Mouse (Mus musculus) MEL (cell line): ENCODE data around the gene Sh3rf1. TPM values are rescaled to one million over a fixed set of nuclear protein-coding genes. Genes with fewer than 3 reads are reported as not detected.

ENCODE experiments used
- DNase-seq: peaks from one replicate; pipeline ENCODE4 v3.0.0; 2011; ENCODE audit warnings: low read depth, low spot score
- H3K27ac ChIP-seq: 2 replicates; pipeline ENCODE4 v1.5.1; 2012; ENCODE audit warnings: low read depth, mild to moderate bottlenecking, control low read depth, low read length, moderate library complexity; ENCODE audit not compliant: control insufficient read depth
- H3K27me3 ChIP-seq, 2 experiments: fragments of 150-350 bp in 1 of 2; sonication (generic) in 1 of 2; 2 replicates each; pipeline ENCODE4 v1.6.1; 2012; ENCODE audit warnings: low read length in 2 of 2, mild to moderate bottlenecking in 2 of 2, improper control_type of control experiment in 1 of 2, moderate library complexity in 1 of 2; ENCODE audit not compliant: insufficient read depth in 2 of 2, control insufficient read depth in 1 of 2
- H3K36me3 ChIP-seq, 2 experiments: 2 replicates each; pipeline ENCODE4 v1.6.1; 2012 to 2014; ENCODE audit warnings: low read length in 2 of 2, improper control_type of control experiment in 1 of 2, inconsistent platforms in 1 of 2, mild to moderate bottlenecking in 1 of 2; ENCODE audit not compliant: insufficient read depth in 2 of 2, control insufficient read depth in 1 of 2
- H3K4me1 ChIP-seq, 2 experiments: fragments of 150-350 bp in 1 of 2; sonication (generic) in 1 of 2; 2 replicates each; pipeline ENCODE4 v1.6.1; 2012; ENCODE audit warnings: low read length in 2 of 2, improper control_type of control experiment in 1 of 2, mild to moderate bottlenecking in 1 of 2; ENCODE audit not compliant: insufficient read depth in 2 of 2, control insufficient read depth in 1 of 2
- H3K4me3 ChIP-seq, 2 experiments: fragments of 150-350 bp in 1 of 2; sonication (generic) in 1 of 2; 2 replicates each; pipeline ENCODE4 v1.5.1; 2012; ENCODE audit warnings: low read depth in 2 of 2, low read length in 2 of 2, mild to moderate bottlenecking in 2 of 2, moderate library complexity in 2 of 2, control low read depth in 1 of 2, improper control_type of control experiment in 1 of 2; ENCODE audit not compliant: control insufficient read depth in 1 of 2, insufficient read depth in 1 of 2
- H3K79me2 ChIP-seq: 2 replicates; pipeline ENCODE4 v1.6.1; 2012; ENCODE audit warnings: mild to moderate bottlenecking, low read length, moderate library complexity; ENCODE audit not compliant: control insufficient read depth, poor library complexity, insufficient read depth
- H3K9ac ChIP-seq: 2 replicates; pipeline ENCODE4 v1.6.1; 2012; ENCODE audit warnings: low read depth, mild to moderate bottlenecking, control low read depth, low read length, moderate library complexity; ENCODE audit not compliant: control insufficient read depth, poor library complexity, severe bottlenecking
- H3K9me3 ChIP-seq: fragments of 150-350 bp; sonication (generic); replicated peaks from 2 replicates; pipeline ENCODE4 v1.6.1; 2012; ENCODE audit warnings: mild to moderate bottlenecking, low read length, improper control_type of control experiment, moderate library complexity; ENCODE audit not compliant: insufficient read depth
- BHLHE40 ChIP-seq: IDR thresholded peaks from 2 replicates; pipeline ENCODE4 v1.6.1; 2012; ENCODE audit warnings: low read depth, mild to moderate bottlenecking, inconsistent platforms, low read length, improper control_type of control experiment, borderline replicate concordance
- CHD1 ChIP-seq: IDR thresholded peaks from 2 replicates; pipeline ENCODE4 v1.6.1; 2012; ENCODE audit warnings: low read depth, mild to moderate bottlenecking, inconsistent platforms, low read length, improper control_type of control experiment
- CHD2 ChIP-seq: IDR thresholded peaks from 2 replicates; pipeline ENCODE4 v1.6.1; 2011; ENCODE audit warnings: low read length, improper control_type of control experiment
- CTCF ChIP-seq, 3 experiments: IDR thresholded peaks in 2 of 3; conservative IDR thresholded peaks in 1 of 3; 2 replicates each; pipeline ENCODE4 v1.5.1; 2011 to 2012; ENCODE audit warnings: low read length in 3 of 3, low read depth in 2 of 3, mild to moderate bottlenecking in 2 of 3, improper control_type of control experiment in 1 of 3, inconsistent platforms in 1 of 3, mixed read lengths in 1 of 3, moderate library complexity in 1 of 3; ENCODE audit not compliant: control insufficient read depth in 1 of 3, insufficient read depth in 1 of 3, poor library complexity in 1 of 3, severe bottlenecking in 1 of 3
- E2F4 ChIP-seq: IDR thresholded peaks from 2 replicates; pipeline ENCODE4 v1.6.1; 2011; ENCODE audit warnings: low read depth, low read length, improper control_type of control experiment, borderline replicate concordance
- ELF1 ChIP-seq: IDR thresholded peaks from 2 replicates; pipeline ENCODE4 v1.6.1; 2014; ENCODE audit warnings: low read depth, mild to moderate bottlenecking, inconsistent platforms, low read length, improper control_type of control experiment, moderate library complexity
- ETS1 ChIP-seq: IDR thresholded peaks from 2 replicates; pipeline ENCODE4 v1.6.1; 2012; ENCODE audit warnings: low read depth, mild to moderate bottlenecking, inconsistent platforms, low read length, improper control_type of control experiment, moderate library complexity
- GATA1 ChIP-seq: IDR thresholded peaks from 2 replicates; pipeline ENCODE4 v1.6.1; 2011; ENCODE audit warnings: low read depth, low read length, improper control_type of control experiment
- MAFK ChIP-seq: IDR thresholded peaks from 2 replicates; pipeline ENCODE4 v1.6.1; 2011; ENCODE audit warnings: low read depth, mild to moderate bottlenecking, low read length, improper control_type of control experiment, borderline replicate concordance
- MAX ChIP-seq: IDR thresholded peaks from 2 replicates; pipeline ENCODE4 v1.6.1; 2011; ENCODE audit warnings: low read length, improper control_type of control experiment
- MAZ ChIP-seq: IDR thresholded peaks from 2 replicates; pipeline ENCODE4 v1.6.1; 2012; ENCODE audit warnings: low read depth, mild to moderate bottlenecking, inconsistent platforms, low read length, improper control_type of control experiment
- MEF2A ChIP-seq: IDR thresholded peaks from 2 replicates; pipeline ENCODE4 v1.6.1; 2014; ENCODE audit warnings: low read depth, mild to moderate bottlenecking, inconsistent platforms, low read length, improper control_type of control experiment; ENCODE audit not compliant: poor library complexity, insufficient replicate concordance, severe bottlenecking; ENCODE audit errors: extremely low read depth
- MXI1 ChIP-seq: IDR thresholded peaks from 2 replicates; pipeline ENCODE4 v1.6.1; 2011; ENCODE audit warnings: mild to moderate bottlenecking, low read depth, low read length, improper control_type of control experiment
- MYB ChIP-seq: IDR thresholded peaks from 2 replicates; pipeline ENCODE4 v1.6.1; 2011; ENCODE audit warnings: mild to moderate bottlenecking, low read depth, low read length, improper control_type of control experiment
- MYC ChIP-seq: IDR thresholded peaks from 2 replicates; pipeline ENCODE4 v1.6.1; 2011; ENCODE audit warnings: low read depth, mild to moderate bottlenecking, low read length, improper control_type of control experiment, moderate library complexity
- NELFE ChIP-seq: IDR thresholded peaks from 2 replicates; pipeline ENCODE4 v1.6.1; 2011; ENCODE audit warnings: low read depth, low read length, improper control_type of control experiment
- NRF1 ChIP-seq: IDR thresholded peaks from 2 replicates; pipeline ENCODE4 v1.6.1; 2014; ENCODE audit warnings: low read depth, mild to moderate bottlenecking, inconsistent platforms, low read length, improper control_type of control experiment, moderate library complexity; ENCODE audit not compliant: poor library complexity, insufficient read depth, severe bottlenecking
- POLR2A ChIP-seq, 2 experiments: IDR thresholded peaks; 2 replicates each; pipeline ENCODE4 v1.6.1; 2011 to 2012; ENCODE audit warnings: low read length in 2 of 2, mild to moderate bottlenecking in 2 of 2, control low read depth in 1 of 2, improper control_type of control experiment in 1 of 2, low read depth in 1 of 2, moderate library complexity in 1 of 2; ENCODE audit not compliant: control insufficient read depth in 1 of 2, insufficient read depth in 1 of 2, poor library complexity in 1 of 2
- POLR2AphosphoS2 ChIP-seq: IDR thresholded peaks from 2 replicates; pipeline ENCODE4 v1.6.1; 2011; ENCODE audit warnings: low read length, improper control_type of control experiment
- POLR2AphosphoS5 ChIP-seq: IDR thresholded peaks from 2 replicates; pipeline ENCODE4 v1.6.1; 2012; ENCODE audit warnings: low read depth, borderline replicate concordance, mild to moderate bottlenecking, inconsistent platforms, low read length, moderate library complexity, mixed read lengths
- RAD21 ChIP-seq: IDR thresholded peaks from 2 replicates; pipeline ENCODE4 v1.6.1; 2011; ENCODE audit warnings: mild to moderate bottlenecking, low read depth, low read length, improper control_type of control experiment
- RCOR1 ChIP-seq: IDR thresholded peaks from 2 replicates; pipeline ENCODE4 v1.6.1; 2012; ENCODE audit warnings: low read depth, mild to moderate bottlenecking, inconsistent platforms, low read length, improper control_type of control experiment
- SMC3 ChIP-seq: IDR thresholded peaks from 2 replicates; pipeline ENCODE4 v1.6.1; 2011; ENCODE audit warnings: low read depth, low read length, improper control_type of control experiment
- TAL1 ChIP-seq: IDR thresholded peaks from 2 replicates; pipeline ENCODE4 v1.6.1; 2012; ENCODE audit warnings: mild to moderate bottlenecking, inconsistent platforms, low read length, moderate library complexity, mixed read lengths
- TBP ChIP-seq: IDR thresholded peaks from 2 replicates; pipeline ENCODE4 v1.8.0; 2011; ENCODE audit warnings: low read depth, low read length, improper control_type of control experiment
- TCF12 ChIP-seq: IDR thresholded peaks from 2 replicates; pipeline ENCODE4 v1.6.1; 2014; ENCODE audit warnings: low read depth, mild to moderate bottlenecking, inconsistent platforms, low read length, improper control_type of control experiment, moderate library complexity
- USF2 ChIP-seq, 2 experiments: IDR thresholded peaks; 2 replicates each; pipeline ENCODE4 v1.6.1; 2011 to 2012; ENCODE audit warnings: improper control_type of control experiment in 2 of 2, low read length in 2 of 2, borderline replicate concordance in 1 of 2, inconsistent platforms in 1 of 2, low read depth in 1 of 2, mild to moderate bottlenecking in 1 of 2; ENCODE audit not compliant: insufficient read depth in 1 of 2
- ZC3H11A ChIP-seq: IDR thresholded peaks from 2 replicates; pipeline ENCODE4 v1.6.1; 2012; ENCODE audit warnings: low read depth, mild to moderate bottlenecking, inconsistent platforms, low read length, improper control_type of control experiment
- polyA plus RNA-seq, 2 experiments: library from polyadenylated mRNA; stranded (reverse) in 1 of 2; unstranded in 1 of 2; fragments of >175 nt in 1 of 2; fragments of >200 nt in 1 of 2; gene quantifications; 2 replicates each; pipeline versions ENCODE4 v1.2.1 to v1.2.4; 2012; ENCODE audit warnings: low replicate concordance in 2 of 2, low read depth in 1 of 2; ENCODE audit not compliant: insufficient read length in 2 of 2, insufficient read depth in 1 of 2, missing spikeins in 1 of 2
- total RNA-seq: library from RNA; depleted of rRNA; stranded (reverse); fragments of 300-350 nt; gene quantifications from 2 replicates; pipeline ENCODE4 v1.2.3, GENCODE M21; 2012

Gene Sh3rf1
- total and polyA plus RNA-seq, 3 experiments = 1.5 to 5.9 TPM; not detected in 1

- Histone ChIP-seq H3K4me1 (no peaks in the 10 kb centered on the region), H3K9me3 (no peaks in the 10 kb centered on the region), H3K79me2 (no peaks in the 10 kb centered on the region), H3K9ac (no peak overlapping the region), H3K36me3 (no peaks in the 10 kb centered on the region), H3K27me3 (no peaks in the 10 kb centered on the region), H3K27ac (no peak overlapping the region), H3K4me3 (no peak overlapping the region)
- TF ChIP-seq MAZ (no peak), ELF1 (no peak), RCOR1 (no peak), GATA1 (no peak), SMC3 (no peak), CHD2 (no peak), MAX (no peak), MXI1 (no peak), TBP (no peak), TAL1 (no peak), ETS1 (no peak), MAFK (no peak), TCF12 (no peak), MEF2A (no peak), ZC3H11A (no peak), E2F4 (no peak), MYC (no peak), POLR2AphosphoS2 (no peak)
- DNase-seq = no peak
These were observed 219.3 kb downstream of the Sh3rf1 start for GRCm38 (mm10) chr8:61442988-61443387.

- H3K4me1 ChIP-seq = no peaks in the 10 kb centered on the region
- no peak overlapping the region for H3K27ac ChIP-seq
- H3K9ac ChIP-seq = no peak overlapping the region
- no peaks in the 10 kb centered on the region for H3K9me3 ChIP-seq
- TF ChIP-seq NELFE = no peak
- TF ChIP-seq POLR2AphosphoS2 = no peak
- no peak for TF ChIP-seq SMC3
- no peak for TF ChIP-seq BHLHE40
- no peak for TF ChIP-seq POLR2AphosphoS5
- TF ChIP-seq ELF1 = no peak
- TF ChIP-seq USF2 (IDR thresholded peaks at IDR 0.05; ENCODE audit: borderline replicate concordance in 1 of 2, insufficient read depth in 1 of 2, low read depth in 1 of 2, low read length in 2 of 2) = no peak
- TF ChIP-seq ETS1 = no peak
- no peak for TF ChIP-seq RAD21
- TF ChIP-seq CTCF (IDR thresholded peaks at IDR 0.05 in 2 of 3, conservative IDR thresholded peaks at IDR 0.05 in 1 of 3; ENCODE audit: control insufficient read depth in 1 of 3, insufficient read depth in 1 of 3, low read depth in 2 of 3, low read length in 3 of 3, poor library complexity in 1 of 3, severe bottlenecking in 1 of 3) = no peak
- no peak for TF ChIP-seq MAFK
- TF ChIP-seq NRF1 = no peak
- no peak for TF ChIP-seq CHD1
- TF ChIP-seq POLR2A (IDR thresholded peaks at IDR 0.05; ENCODE audit: control insufficient read depth in 1 of 2, insufficient read depth in 1 of 2, low read depth in 1 of 2, low read length in 2 of 2, poor library complexity in 1 of 2) = no peak
- no peak for TF ChIP-seq MAX
- no peak for TF ChIP-seq MYB
- TF ChIP-seq RCOR1 = no peak
- no peak for TF ChIP-seq TCF12
- H3K4me3 ChIP-seq = no peak overlapping the region
- no peaks in the 10 kb centered on the region for H3K79me2 ChIP-seq
- no peaks in the 10 kb centered on the region for H3K27me3 ChIP-seq
- no peak for DNase-seq
- no peaks in the 10 kb centered on the region for H3K36me3 ChIP-seq
These were observed 220.7 kb downstream of the Sh3rf1 start for GRCm38 (mm10) chr8:61444358-61444757.
